Mouse (Mus musculus) heart, embryonic 16.5 days (tissue): ENCODE results near the gene Bptf. TPM values are rescaled to one million over a fixed set of nuclear protein-coding genes. Genes with fewer than 3 reads are reported as not detected.
"Not testable (repeated sequence)": the region's sequence is repeated elsewhere in the genome, so short reads cannot be mapped to it uniquely, and the experiment has no call there.

Experiments
- ATAC-seq: fragments of 200-750 bp; cut with Nextera tagmentation; replicated peaks from 2 replicates; pipeline ENCODE4 v1.8.0; 2017; ENCODE audit warnings: moderate number of reproducible peaks; ENCODE audit not compliant: insufficient read depth, low FRiP score; ENCODE audit errors: extremely low read depth
- H3K27ac ChIP-seq: fragments of 300-500 bp; sonication (generic); 2 replicates; pipeline ENCODE4 v1.5.1; 2014; ENCODE audit warnings: mild to moderate bottlenecking, low read length, control low read depth, moderate library complexity
- H3K27me3 ChIP-seq: fragments of 300-500 bp; sonication (generic); 2 replicates; pipeline ENCODE4 v1.6.1; 2014; ENCODE audit warnings: low read length, mixed read lengths; ENCODE audit not compliant: control insufficient read depth, insufficient read depth
- H3K36me3 ChIP-seq: fragments of 300-500 bp; sonication (generic); 2 replicates; pipeline ENCODE4 v1.6.1; 2014; ENCODE audit not compliant: control insufficient read depth, insufficient read depth
- H3K4me1 ChIP-seq: fragments of 300-500 bp; sonication (generic); 2 replicates; pipeline ENCODE4 v1.6.1; 2014; ENCODE audit warnings: low read length, mixed read lengths; ENCODE audit not compliant: control insufficient read depth, insufficient read depth
- H3K4me2 ChIP-seq: fragments of 300-500 bp; sonication (generic); 2 replicates; pipeline ENCODE4 v1.6.1; 2014; ENCODE audit warnings: low read depth, mild to moderate bottlenecking, control low read depth, low read length
- H3K4me3 ChIP-seq: fragments of 300-500 bp; sonication (generic); 2 replicates; pipeline ENCODE4 v1.5.1; 2014; ENCODE audit warnings: mild to moderate bottlenecking, control low read depth, low read length
- H3K9ac ChIP-seq: fragments of 300-500 bp; sonication (generic); 2 replicates; pipeline ENCODE4 v1.6.1; 2014; ENCODE audit warnings: low read length, control low read depth
- H3K9me3 ChIP-seq: fragments of 300-500 bp; sonication (generic); replicated peaks from 2 replicates; pipeline ENCODE4 v1.6.1; 2016; ENCODE audit warnings: low read length; ENCODE audit not compliant: control insufficient read depth
- WGBS: fragments of 180-500 bp; shearing (Covaris S2); extraction: QIAGEN DNeasy Blood & Tissue Kit; methylation state at CpG from one replicate; pipeline ENCODE4 v1.1.7; 2014; 5-methylcytosine and 5-hydroxymethylcytosine counted together
- polyA plus RNA-seq: library from polyadenylated mRNA; unstranded; fragments of >200 nt; fragmentation: Nextera tagmentation; extraction: Ambion mirVana; gene quantifications from 2 replicates; pipeline ENCODE4 v1.2.1, GENCODE M21; 2015

Gene Bptf
- polyA plus RNA-seq, 1 experiment from 2014 or later: 17.8 TPM

GRCm38 (mm10) chr11:107142382-107142781 lies 10.5 kb upstream of the Bptf start:
- Histone ChIP-seq H3K4me3 (no peak overlapping the region), H3K4me1 (no peaks in the 10 kb centered on the region), H3K4me2 (no peak overlapping the region), H3K27ac (no peak overlapping the region), H3K9me3 (no peaks in the 10 kb centered on the region), H3K9ac (no peak overlapping the region), H3K27me3 (no peaks in the 10 kb centered on the region), H3K36me3 (no peaks in the 10 kb centered on the region)
- no peak for ATAC-seq
- 70% methylated on average over 2 of the region's 2 CpGs for WGBS

DNA sequence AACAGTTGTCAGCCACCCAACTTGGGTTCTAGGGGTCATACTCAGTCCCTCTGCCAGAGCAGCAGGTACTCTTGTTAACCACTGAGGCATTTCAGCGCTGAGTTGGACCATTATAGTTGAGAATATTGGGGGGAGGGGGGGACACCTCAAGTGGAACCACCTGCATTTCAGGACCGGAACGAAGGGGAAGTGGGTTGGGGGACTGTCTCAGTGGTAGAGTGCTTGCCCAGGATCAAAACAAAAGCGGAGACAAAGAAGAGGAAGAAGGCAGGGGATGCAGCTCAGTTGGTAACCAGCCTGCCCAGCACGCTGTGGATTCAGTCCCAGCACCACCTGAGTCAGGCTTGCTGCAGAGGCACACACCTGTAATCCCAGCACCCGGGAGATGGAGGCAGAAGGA lies 8.8 kb upstream of the Bptf start:
- H3K27ac ChIP-seq: no peak overlapping the region
- WGBS: 30% methylated on average over 6 of the region's 6 CpGs
- no peak for ATAC-seq

DNA sequence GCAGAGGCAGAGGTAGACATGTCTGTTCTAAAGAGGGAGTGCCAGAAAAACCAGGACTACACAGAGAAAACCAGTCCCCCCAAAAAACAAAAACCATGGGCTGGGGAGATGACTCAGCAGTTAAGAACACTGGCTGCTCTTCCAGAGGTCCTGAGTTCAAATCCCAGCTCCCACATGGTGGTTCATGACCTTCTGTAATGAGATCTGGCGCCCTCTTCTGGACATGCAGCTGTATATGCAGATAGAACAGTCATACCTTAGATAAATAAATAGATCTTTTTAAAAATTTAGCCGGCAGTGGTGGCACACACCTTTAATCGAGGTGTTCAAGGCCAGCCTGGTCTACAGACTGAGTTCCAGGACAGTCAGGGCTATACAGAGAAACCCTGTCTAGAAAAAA lies 6.7 kb upstream of the Bptf start:
- Histone ChIP-seq H3K9me3 (no peaks in the 10 kb centered on the region), H3K27me3 (no peaks in the 10 kb centered on the region), H3K4me3 (no peak overlapping the region), H3K4me1 (no peaks in the 10 kb centered on the region), H3K27ac (no peak overlapping the region), H3K4me2 (no peak overlapping the region), H3K9ac (no peak overlapping the region), H3K36me3 (no peaks in the 10 kb centered on the region)
- 75% methylated on average over 3 of the region's 3 CpGs for WGBS
- ATAC-seq: no peak

More for the DNA sequence above, 8.8 kb upstream of the Bptf start:
- no peak overlapping the region for H3K4me2 ChIP-seq
- no peak overlapping the region for H3K4me3 ChIP-seq
- no peaks in the 10 kb centered on the region for H3K36me3 ChIP-seq
- H3K9ac ChIP-seq: no peak overlapping the region
- H3K9me3 ChIP-seq: no peaks in the 10 kb centered on the region
- H3K4me1 ChIP-seq: no peaks in the 10 kb centered on the region
- H3K27me3 ChIP-seq: no peaks in the 10 kb centered on the region

DNA sequence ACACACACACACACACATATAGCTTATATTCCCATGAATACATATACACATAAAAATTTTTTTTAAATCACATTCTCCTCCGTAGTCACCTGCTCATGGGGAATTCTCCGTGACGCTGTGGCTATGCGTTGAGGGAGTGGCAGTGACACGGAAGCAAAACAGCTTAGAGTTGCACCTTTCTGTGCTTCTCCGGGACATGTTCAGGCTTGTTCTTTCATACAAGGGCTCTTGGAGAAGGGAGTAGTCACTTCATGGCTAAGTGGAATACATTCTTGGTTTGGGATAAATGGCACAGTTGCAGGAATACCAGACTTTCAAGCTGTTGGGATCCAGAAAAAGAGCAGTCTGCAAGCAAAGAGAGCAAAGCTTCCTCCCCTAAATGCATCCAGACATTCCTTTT lies 5.7 kb upstream of the Bptf start:
- Histone ChIP-seq H3K9me3 (no peaks in the 10 kb centered on the region), H3K4me2 (no peak overlapping the region), H3K4me3 (no peak overlapping the region), H3K36me3 (no peaks in the 10 kb centered on the region), H3K27me3 (no peaks in the 10 kb centered on the region), H3K9ac (no peak overlapping the region), H3K4me1 (peaks cover 2% of the 10 kb centered on the region; the same call in 1 of the 2 replicates), H3K27ac (no peak overlapping the region)
- WGBS: 95% methylated on average over 6 of the region's 6 CpGs
- no peak for ATAC-seq

GRCm38 (mm10) chr11:107136458-107136857 lies 4.5 kb upstream of the Bptf start:
- H3K9me3 ChIP-seq, H3K4me1 ChIP-seq, H3K4me2 ChIP-seq, H3K4me3 ChIP-seq, H3K27me3 ChIP-seq, H3K27ac ChIP-seq, H3K9ac ChIP-seq, ATAC-seq, H3K36me3 ChIP-seq: not testable (repeated sequence)
- 92% methylated on average over 10 of the region's 10 CpGs for WGBS

GRCm38 (mm10) chr11:107135741-107136140 lies 3.8 kb upstream of the Bptf start:
- no peaks in the 10 kb centered on the region for H3K27me3 ChIP-seq
- no peaks in the 10 kb centered on the region for H3K36me3 ChIP-seq
- no peak overlapping the region for H3K9ac ChIP-seq
- peaks cover 4% of the 10 kb centered on the region; the same call in 1 of the 2 replicates for H3K4me1 ChIP-seq
- H3K9me3 ChIP-seq: no peaks in the 10 kb centered on the region
- H3K4me3 ChIP-seq: no peak overlapping the region
- 48% methylated on average over 3 of the region's 3 CpGs for WGBS
- no peak for ATAC-seq
- H3K27ac ChIP-seq: no peak overlapping the region
- H3K4me2 ChIP-seq: no peak overlapping the region

- Histone ChIP-seq H3K9me3 (no peaks in the 10 kb centered on the region), H3K27me3 (no peaks in the 10 kb centered on the region), H3K4me3 (peak overlapping the region; percentile 74), H3K36me3 (no peaks in the 10 kb centered on the region), H3K4me1 (peaks cover 14% of the 10 kb centered on the region), H3K27ac (peak overlapping the region; percentile 65), H3K9ac (peak overlapping the region; percentile 96), H3K4me2 (peak overlapping the region; percentile 98)
- 2% methylated on average over 16 of the region's 16 CpGs for WGBS
- no peak; the same call in 1 of the 2 replicates for ATAC-seq
These were observed 499 bp upstream of the Bptf start for GRCm38 (mm10) chr11:107132426-107132825.

DNA sequence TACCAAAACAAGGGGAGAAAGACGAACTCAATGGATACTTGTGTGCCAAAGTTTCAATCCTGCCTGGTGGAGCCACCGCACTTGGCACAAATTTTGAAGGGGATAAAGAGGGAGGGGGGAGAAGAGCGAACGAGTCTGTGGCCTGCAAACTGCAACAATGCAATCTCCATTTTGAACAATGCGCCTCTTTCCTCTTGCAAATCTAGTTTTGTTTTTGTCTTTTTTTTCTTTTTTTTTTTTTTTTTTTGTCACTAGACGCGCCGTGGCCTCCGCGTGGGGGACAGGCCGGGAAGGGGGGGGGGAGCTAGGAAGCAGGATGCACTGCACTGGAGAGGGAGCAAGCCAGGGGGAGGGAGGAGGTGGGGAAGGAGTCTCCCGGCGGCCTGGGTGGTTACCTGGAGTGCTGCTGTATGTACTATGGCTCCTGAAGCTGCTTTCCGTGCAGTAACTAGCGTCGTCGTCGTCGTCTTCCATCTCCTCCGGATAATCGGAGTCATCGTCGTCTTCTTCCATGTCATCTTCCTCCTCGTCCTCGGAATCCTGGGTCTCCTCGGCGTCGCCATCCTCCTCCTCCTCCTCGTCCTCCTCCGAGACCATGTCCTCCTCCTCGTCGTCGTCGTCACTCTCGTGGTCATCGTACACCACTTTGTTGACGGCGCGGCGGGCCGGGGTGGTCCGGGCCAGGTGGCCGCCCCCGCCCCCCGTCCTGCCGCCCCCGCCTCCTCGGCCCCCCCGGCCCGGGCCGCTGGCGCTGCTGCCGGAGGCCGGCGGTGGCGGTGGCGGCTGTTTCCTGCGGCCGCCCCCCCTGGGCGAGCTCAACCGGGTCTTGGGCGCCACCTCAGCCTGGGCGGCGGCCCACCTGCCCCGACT lies 813 bp downstream of the Bptf start:
- Histone ChIP-seq H3K4me1 (peaks cover 14% of the 10 kb centered on the region), H3K9ac (peak overlapping the region; percentile 96), H3K4me3 (peak overlapping the region; percentile 74), H3K27ac (peak overlapping the region; percentile 94), H3K36me3 (no peaks in the 10 kb centered on the region), H3K4me2 (peak overlapping the region; percentile 90), H3K9me3 (no peaks in the 10 kb centered on the region), H3K27me3 (no peaks in the 10 kb centered on the region)
- peak; percentile 73 for ATAC-seq
- under 1% methylated on average over 53 of the region's 65 CpGs for WGBS

DNA sequence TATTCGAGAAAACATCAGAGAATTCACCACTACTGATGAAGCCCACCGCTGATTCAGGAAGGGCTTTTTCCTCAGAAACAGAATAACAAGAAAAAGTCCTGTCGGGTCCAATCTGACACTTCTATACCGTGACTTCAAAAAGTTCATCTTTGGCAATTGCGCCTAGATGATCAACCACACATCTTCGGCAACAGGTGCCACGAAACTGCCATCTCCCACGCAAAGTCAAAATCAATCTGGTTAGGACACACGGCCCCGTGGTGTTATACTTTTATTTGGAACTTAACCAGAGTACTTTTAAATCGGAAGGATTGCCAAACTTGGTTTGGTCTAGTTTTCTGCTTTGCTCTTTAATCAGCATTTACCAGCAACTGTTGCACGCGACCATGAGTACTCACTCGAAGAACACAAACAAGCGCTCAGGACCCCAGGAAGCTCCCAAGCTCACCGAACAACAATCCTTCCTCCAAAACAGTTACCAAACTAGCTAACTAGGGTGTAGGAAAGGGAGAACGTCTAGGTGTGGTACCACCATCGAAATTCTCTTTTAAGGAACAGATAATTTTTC lies 1.6 kb downstream of the Bptf start:
- Histone ChIP-seq H3K27ac (peak overlapping the region; percentile 94), H3K9ac (peak overlapping the region; percentile 96), H3K27me3 (no peaks in the 10 kb centered on the region), H3K4me2 (peak overlapping the region; percentile 90), H3K4me1 (peaks cover 14% of the 10 kb centered on the region), H3K9me3 (no peaks in the 10 kb centered on the region), H3K4me3 (peak overlapping the region; percentile 74), H3K36me3 (no peaks in the 10 kb centered on the region)
- no peak for ATAC-seq
- WGBS: 2% methylated on average over 18 of the region's 18 CpGs
